14 mouse cellular contexts compared by ENCODE assay signal in the genomic region with DNA sequence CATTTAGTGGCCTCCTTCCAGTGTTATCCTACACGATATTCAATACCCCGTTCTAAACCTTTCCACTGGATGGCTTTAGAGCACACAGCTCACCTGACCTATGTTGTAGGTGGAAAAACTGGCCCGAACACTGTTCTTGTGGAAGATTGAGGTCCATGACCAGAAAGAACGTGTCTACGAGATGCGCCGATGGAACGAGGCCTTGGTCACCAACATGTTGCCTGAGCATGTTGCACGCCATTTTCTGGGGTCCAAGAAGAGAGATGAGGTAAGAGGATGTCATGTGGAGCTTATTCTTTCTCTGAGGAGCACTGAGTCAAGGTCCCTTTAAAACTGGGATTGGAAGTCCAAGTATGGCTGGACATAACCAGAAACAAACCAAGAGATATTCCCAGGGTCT. TPM values are rescaled to one million over a fixed set of nuclear protein-coding genes. Genes with fewer than 3 reads are reported as not detected.
DNase-seq lines count a peak whose midpoint lies in the region; ATAC-seq lines count a peak whose summit lies in the region.
"Had no signal": no experiment of that assay in that cellular context is flagged by ENCODE, and none has a peak within 500 bp of the region (broad histone marks: within the 10 kb centered on the region; RNA-seq: fewer than 3 reads in every experiment).

No protein-coding gene starts in this region.

- WGBS in midbrain, embryonic 11.5 days: 93% methylated on average over 9 of the region's 9 CpGs
- 96% methylated on average over 9 of the region's 9 CpGs for WGBS in midbrain, embryonic 14.5 days
- WGBS in macrophage (ENCODE audit: missing documents): 98% methylated on average over 9 of the region's 9 CpGs

- H3K36me3 ChIP-seq in midbrain, embryonic 11.5 days (ENCODE audit: control insufficient read depth, insufficient read depth, low read length): 0 out of 2 replicates have a peak, but pooled peaks cover 4% of the 10 kb centered on the region
- peaks cover 74% of the 10 kb centered on the region for H3K36me3 ChIP-seq in midbrain, embryonic 14.5 days (ENCODE audit: control insufficient read depth, insufficient read depth, low read length)
- peaks cover 28% of the 10 kb centered on the region for H3K36me3 ChIP-seq in macrophage (ENCODE audit: inconsistent target)

- no peak overlapping the region for H3K4me2 ChIP-seq in midbrain, embryonic 11.5 days
- H3K4me2 ChIP-seq in midbrain, embryonic 14.5 days (ENCODE audit: low read length): no peak overlapping the region
- H3K4me2 ChIP-seq: embryonic facial prominence, embryonic 13.5 days; embryonic facial prominence, embryonic 15.5 days; forebrain, embryonic 12.5 days had no signal

- no peak overlapping the region for H3K27ac ChIP-seq in midbrain, embryonic 11.5 days (ENCODE audit: low read depth, low read length)
- H3K27ac ChIP-seq in midbrain, embryonic 14.5 days (replicated peaks; ENCODE audit: low read depth, low read length): no peak overlapping the region
- H3K27ac ChIP-seq in macrophage: peak overlapping the region; percentile 73
- H3K27ac ChIP-seq: embryonic facial prominence, embryonic 13.5 days; embryonic facial prominence, embryonic 15.5 days; forebrain, embryonic 10.5 days; forebrain, embryonic 12.5 days had no signal

- no peaks in the 10 kb centered on the region for H3K4me1 ChIP-seq in midbrain, embryonic 11.5 days (ENCODE audit: control insufficient read depth, insufficient read depth, low read length)
- no peaks in the 10 kb centered on the region for H3K4me1 ChIP-seq in midbrain, embryonic 14.5 days (ENCODE audit: control insufficient read depth, insufficient read depth, low read length)
- H3K4me1 ChIP-seq: embryonic facial prominence, embryonic 15.5 days; forebrain, embryonic 12.5 days had no signal

- H3K9ac ChIP-seq in midbrain, embryonic 11.5 days (ENCODE audit: low read length): no peak overlapping the region
- H3K9ac ChIP-seq in midbrain, embryonic 14.5 days (replicated peaks; ENCODE audit: low read length): no peak overlapping the region
- H3K9ac ChIP-seq: embryonic facial prominence, embryonic 13.5 days; embryonic facial prominence, embryonic 15.5 days; forebrain, embryonic 12.5 days had no signal

- ATAC-seq in midbrain, embryonic 11.5 days (ENCODE audit: low FRiP score): no peak
- ATAC-seq in midbrain, embryonic 14.5 days (ENCODE audit: low FRiP score, low TSS enrichment): no peak

- no peaks in the 10 kb centered on the region for H3K79me2 ChIP-seq in macrophage (ENCODE audit: inconsistent target)

- H3K9me3 ChIP-seq in midbrain, embryonic 11.5 days (ENCODE audit: control insufficient read depth, low read length): no peaks in the 10 kb centered on the region
- no peaks in the 10 kb centered on the region for H3K9me3 ChIP-seq in midbrain, embryonic 14.5 days (ENCODE audit: control insufficient read depth, low read length)
- H3K9me3 ChIP-seq: embryonic facial prominence, embryonic 13.5 days; embryonic facial prominence, embryonic 15.5 days; forebrain, embryonic 10.5 days; forebrain, embryonic 12.5 days; G1E had no signal

- H3K4me3 ChIP-seq in midbrain, embryonic 11.5 days (ENCODE audit: low read depth, low read length): no peak overlapping the region
- no peak overlapping the region for H3K4me3 ChIP-seq in midbrain, embryonic 14.5 days (replicated peaks; ENCODE audit: low read depth, low read length)
- no peak overlapping the region for H3K4me3 ChIP-seq in macrophage (ENCODE audit: inconsistent target)
- H3K4me3 ChIP-seq: embryonic facial prominence, embryonic 13.5 days; embryonic facial prominence, embryonic 15.5 days; erythroblast, embryonic 14.5 days; forebrain, embryonic 10.5 days; forebrain, embryonic 12.5 days had no signal

- peak; percentile 67 for DNase-seq in midbrain, embryonic 11.5 days (ENCODE audit: low spot score, missing footprints)
- DNase-seq in midbrain, embryonic 14.5 days: no peak
- DNase-seq in testis, postnatal 10 days (ENCODE audit: low spot score): peak; percentile 35
- DNase-seq in testis, postnatal 14 days (ENCODE audit: low spot score): no peak
- DNase-seq: adrenal gland, adult 8-10 months had no signal

- H3K27me3 ChIP-seq in midbrain, embryonic 11.5 days (ENCODE audit: control insufficient read depth, insufficient read depth, low read length): no peaks in the 10 kb centered on the region
- H3K27me3 ChIP-seq in midbrain, embryonic 14.5 days (ENCODE audit: control insufficient read depth, insufficient read depth, low read length): no peaks in the 10 kb centered on the region
- H3K27me3 ChIP-seq: CH12.LX; embryonic facial prominence, embryonic 13.5 days; embryonic facial prominence, embryonic 15.5 days; forebrain, embryonic 12.5 days; Patski had no signal

RNA-seq across cellular contexts. Expression of gene Ptrhd1, which starts 24.6 kb away (rescaled TPM):
- polyA plus RNA-seq in midbrain, embryonic 11.5 days (2014; fragmentation: Nextera tagmentation; extraction: Ambion mirVana): 5.8 and 6.5 TPM in 2 replicates
- 6.1 and 6.2 TPM in 2 replicates for polyA plus RNA-seq in midbrain, embryonic 14.5 days (2014; fragmentation: Nextera tagmentation; extraction: Ambion mirVana)
- total RNA-seq in macrophage (2018; cell fraction: chromatin; rRNA removed): 1 to 10 TPM in 16 of 26 experiments, under 1 TPM in 10; 0.34 to 4.1 (median 1.2) TPM
- total RNA-seq in macrophage (2018; cell fraction: cytosol; rRNA removed): 1 to 10 TPM; 3.7 to 7.4 (median 4.9) TPM
- 1 to 10 TPM; 1.2 to 7.0 (median 2.8) TPM for total RNA-seq in macrophage (2018; cell fraction: nucleus; rRNA removed)
- polyA plus RNA-seq in macrophage (2018): 5.1 to 6.0 TPM (median 5.4 TPM) in 3 replicates

RNA-seq across cellular contexts. Expression of gene Cenpo, which starts 24.9 kb away (rescaled TPM):
- 19.7 and 21.9 TPM in 2 replicates for polyA plus RNA-seq in midbrain, embryonic 11.5 days (2014; fragmentation: Nextera tagmentation; extraction: Ambion mirVana)
- 7.2 and 9.3 TPM in 2 replicates for polyA plus RNA-seq in midbrain, embryonic 14.5 days (2014; fragmentation: Nextera tagmentation; extraction: Ambion mirVana)
- total RNA-seq in macrophage (2018; cell fraction: chromatin; rRNA removed): 10 to 100 TPM in 22 of 26 experiments, 1 to 10 TPM in 4; 2.3 to 73.5 (median 36.3) TPM
- 10 to 100 TPM in 7 of 26 experiments, 1 to 10 TPM in 19; 2.4 to 12.9 (median 8.9) TPM for total RNA-seq in macrophage (2018; cell fraction: cytosol; rRNA removed)
- 10 to 100 TPM in 19 of 26 experiments, 1 to 10 TPM in 7; 5.2 to 51.5 (median 24.2) TPM for total RNA-seq in macrophage (2018; cell fraction: nucleus; rRNA removed)
- 9.6 to 13.6 TPM (median 10.3 TPM) in 3 replicates for polyA plus RNA-seq in macrophage (2018)

Comparison
In these comparisons a context has a peak if more than half of its experiments do, and no peak if none do; other contexts are left out.
1. DNase-seq: peak in midbrain, embryonic 11.5 days (single experiment) and testis, postnatal 10 days (single experiment); none in midbrain, embryonic 14.5 days (single experiment) and testis, postnatal 14 days (single experiment).